Mouse (Mus musculus) liver, adult 10 weeks (tissue): Measurements from ENCODE around the gene Stra6l. TPM values are rescaled to one million over a fixed set of nuclear protein-coding genes. Genes with fewer than 3 reads are reported as not detected.

Experiments used
- polyA plus RNA-seq: library from polyadenylated mRNA; stranded (reverse); fragments of 350-450 nt; fragmentation: Illumina TruSeq; extraction: RNeasy Lipid Tissue Mini Kit (QIAGEN cat#74804); gene quantifications from one replicate; pipeline ENCODE4 v1.2.3, GENCODE M21; 2014; ENCODE audit warnings: low read depth, low replicate concordance

Gene Stra6l
- polyA plus RNA-seq, result 102 TPM

DNA sequence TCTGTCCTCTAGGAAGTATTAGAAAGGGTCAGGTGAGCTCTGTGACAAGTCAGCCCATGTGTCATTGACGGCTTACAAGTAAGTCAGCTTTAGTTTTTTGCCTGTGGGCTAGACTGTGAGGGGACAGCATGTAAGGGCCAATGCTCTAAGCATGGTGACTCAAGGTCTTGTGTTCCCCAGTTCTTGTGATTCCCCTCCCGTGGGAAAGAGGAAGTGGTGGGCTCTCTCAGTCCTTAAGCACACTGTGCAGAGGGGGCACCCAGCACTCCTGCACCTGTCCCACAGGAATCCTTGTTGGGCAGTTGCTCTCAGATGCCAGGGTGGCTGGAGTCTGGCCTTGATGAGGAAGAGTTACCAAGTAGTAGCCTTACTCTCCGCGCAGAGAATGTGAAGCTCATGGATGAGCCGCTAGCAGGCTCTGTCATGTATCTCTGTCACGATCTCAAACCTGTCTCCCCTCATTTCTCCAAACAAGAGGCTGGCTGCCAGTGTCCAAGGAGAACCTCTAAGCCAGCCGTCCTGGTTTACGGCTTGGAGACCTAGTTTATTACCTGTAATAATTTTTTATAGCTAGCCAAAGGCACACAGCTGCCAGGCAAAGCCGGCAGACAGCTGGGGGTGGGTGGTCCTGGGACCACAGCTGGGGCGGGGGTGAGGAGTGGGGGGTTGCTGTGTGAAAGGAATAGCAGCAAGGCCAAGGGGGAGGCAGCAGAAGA, at the start of gene Stra6l:
Stra6l (plus strand) TSS at position 556 of the 716 bp plus-strand sequence.

DNA sequence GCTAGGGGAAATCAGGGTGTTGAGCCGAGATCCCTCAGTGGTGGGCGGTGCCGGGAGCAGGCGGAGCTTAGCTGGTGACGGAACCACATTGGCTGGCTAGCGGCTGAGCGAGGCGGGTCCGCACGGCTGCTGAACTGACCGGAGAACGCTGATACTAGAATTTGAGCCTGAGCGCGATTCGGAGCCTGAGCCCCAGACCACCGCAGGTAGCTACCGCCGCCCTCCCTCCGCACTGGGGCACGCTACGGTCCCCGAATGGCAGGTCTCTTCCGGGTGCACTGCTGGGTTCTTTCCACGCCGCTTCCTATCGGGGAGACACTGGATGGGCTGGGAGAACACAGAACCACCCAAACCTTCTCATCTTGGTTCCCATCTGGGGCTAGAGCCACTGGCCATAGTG, 49.5 kb upstream of the Stra6l start, which contains the start of gene Aldh1b1:
Aldh1b1 (plus strand) TSS at position 59 of the 400 bp plus-strand sequence.

GRCm38 (mm10) chr4:45826275-45827040, 22.0 kb upstream of the Stra6l start, which contains the start of gene Igfbpl1:
Gene Igfbpl1, minus strand, starts transcription at chr4:45826923.

DNA sequence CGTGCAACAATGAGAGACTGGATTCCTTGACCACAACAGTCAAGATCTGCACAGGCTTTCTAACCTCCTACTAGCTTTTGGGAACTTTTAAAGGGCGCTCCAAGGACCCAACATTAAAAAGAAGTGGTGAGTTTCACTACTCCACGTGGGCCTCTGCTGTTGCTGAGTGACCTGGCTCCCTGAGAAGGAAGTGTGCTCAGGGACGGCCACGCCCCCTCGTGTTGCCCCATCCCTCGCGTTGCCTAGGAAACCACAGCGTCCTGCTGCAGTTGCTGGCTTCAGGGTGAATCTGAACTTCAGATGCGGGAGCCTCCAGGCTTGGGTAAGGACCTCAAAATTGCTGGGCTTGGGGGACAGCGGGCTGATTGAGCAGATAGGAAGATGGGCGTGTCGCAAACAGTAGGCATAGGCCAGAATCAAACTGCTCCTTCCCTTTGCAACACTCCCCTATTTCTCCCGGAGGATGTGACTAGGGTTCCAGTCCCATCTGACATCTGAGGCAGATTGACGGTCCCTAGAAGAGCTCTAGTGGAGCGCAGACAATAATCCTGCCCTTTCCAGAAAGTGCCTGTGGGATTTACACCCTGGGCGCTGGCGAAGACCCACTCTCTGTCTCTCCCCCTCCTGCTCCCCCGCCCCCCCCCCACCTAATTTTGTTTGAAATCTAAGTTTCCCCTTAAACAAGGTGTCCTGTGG, 41.8 kb downstream of the Stra6l start, which contains the start of gene Ccdc180:
Ccdc180 (plus strand) TSS at position 238 of the 696 bp plus-strand sequence.

Other genes with a start within 250 kb of the Stra6l start
- 17.5 TPM for gene Aldh1b1, start 49.6 kb upstream of the Stra6l start, polyA plus RNA-seq
- gene Igfbpl1, start 21.7 kb upstream of the Stra6l start, polyA plus RNA-seq, result not detected
- not detected for gene Ccdc180, start 41.6 kb downstream of the Stra6l start, polyA plus RNA-seq
- 30.2 TPM for gene Tdrd7, start 116.7 kb downstream of the Stra6l start, polyA plus RNA-seq
- 0.16 TPM for gene Tmod1, start 190.3 kb downstream of the Stra6l start, polyA plus RNA-seq